In the genomic region with DNA sequence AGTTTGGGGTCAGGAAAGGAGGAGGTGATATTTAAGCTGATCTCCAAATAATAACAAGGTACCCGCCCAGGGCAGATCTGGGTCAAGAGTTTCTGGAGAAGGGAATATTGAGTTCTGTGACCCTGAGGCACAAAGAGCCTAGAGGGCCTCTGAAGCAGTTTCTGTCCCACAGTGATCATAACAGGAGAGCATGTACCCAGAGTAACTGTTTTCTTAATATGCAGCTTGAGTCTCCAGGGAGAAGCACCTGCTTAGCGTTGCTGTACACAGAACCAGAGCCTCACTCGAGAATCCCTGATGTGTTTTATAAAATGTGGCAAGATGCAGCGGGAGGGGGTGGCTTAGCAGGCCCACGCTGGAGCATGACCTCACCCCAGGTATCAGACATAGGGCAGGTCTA, we compare ENCODE assay signal across 25 mouse cellular contexts.
DNase-seq lines count a peak whose midpoint lies in the region; ATAC-seq and TF ChIP-seq lines count a peak whose summit lies in the region.
"Had no signal": no experiment of that assay in that cellular context is flagged by ENCODE, and none has a peak within 500 bp of the region (broad histone marks: within the 10 kb centered on the region; RNA-seq: fewer than 3 reads in every experiment).

No protein-coding gene starts in this region.

- WGBS in hindbrain, embryonic 13.5 days, result 55% methylated on average over 5 of the region's 5 CpGs
- WGBS in hindbrain, embryonic 10.5 days, result 62% methylated on average over 5 of the region's 5 CpGs
- 59% methylated on average over 5 of the region's 5 CpGs for WGBS in neural tube, embryonic 13.5 days
- 38% methylated on average over 5 of the region's 5 CpGs for WGBS in midbrain, embryonic 14.5 days
- 40% methylated on average over 5 of the region's 5 CpGs for WGBS in midbrain, postnatal 0 days

- H3K9ac ChIP-seq in hindbrain, embryonic 13.5 days, result no peak overlapping the region
- no peak overlapping the region for H3K9ac ChIP-seq in neural tube, embryonic 13.5 days
- no peak overlapping the region for H3K9ac ChIP-seq in midbrain, embryonic 14.5 days (replicated peaks; ENCODE audit: low read length)
- no peak overlapping the region for H3K9ac ChIP-seq in midbrain, postnatal 0 days (replicated peaks; ENCODE audit: low read length, poor library complexity, severe bottlenecking)
- H3K9ac ChIP-seq: forebrain, postnatal 0 days; hindbrain, embryonic 15.5 days had no signal

- H3K9me3 ChIP-seq in hindbrain, embryonic 13.5 days, result peaks cover 3% of the 10 kb centered on the region; the same call in 1 of the 2 replicates
- H3K9me3 ChIP-seq in hindbrain, embryonic 10.5 days, result 0 out of 2 replicates have a peak, but pooled peaks cover 4% of the 10 kb centered on the region
- H3K9me3 ChIP-seq in neural tube, embryonic 13.5 days, result no peaks in the 10 kb centered on the region
- H3K9me3 ChIP-seq in midbrain, embryonic 14.5 days (ENCODE audit: control insufficient read depth, low read length), result no peaks in the 10 kb centered on the region; the same call in 1 of the 2 replicates
- H3K9me3 ChIP-seq in midbrain, postnatal 0 days (ENCODE audit: low read length), result no peaks in the 10 kb centered on the region
- H3K9me3 ChIP-seq: forebrain, embryonic 10.5 days; hindbrain, embryonic 15.5 days had no signal

- H3K4me3 ChIP-seq in hindbrain, embryonic 13.5 days, result no peak overlapping the region
- no peak overlapping the region for H3K4me3 ChIP-seq in hindbrain, embryonic 10.5 days
- H3K4me3 ChIP-seq in neural tube, embryonic 13.5 days, result no peak overlapping the region
- no peak overlapping the region for H3K4me3 ChIP-seq in midbrain, embryonic 14.5 days (replicated peaks; ENCODE audit: low read depth, low read length)
- H3K4me3 ChIP-seq in midbrain, postnatal 0 days (ENCODE audit: low read depth, low read length), result no peak overlapping the region
- H3K4me3 ChIP-seq: forebrain, embryonic 10.5 days; gastrocnemius, adult 2 months; hindbrain, embryonic 15.5 days had no signal

- H3K36me3 ChIP-seq in hindbrain, embryonic 13.5 days, result peaks cover 2% of the 10 kb centered on the region; the same call in 1 of the 2 replicates
- H3K36me3 ChIP-seq in hindbrain, embryonic 10.5 days, result no peaks in the 10 kb centered on the region
- 0 out of 2 replicates have a peak, but pooled peaks cover 2% of the 10 kb centered on the region for H3K36me3 ChIP-seq in neural tube, embryonic 13.5 days
- H3K36me3 ChIP-seq in midbrain, embryonic 14.5 days (ENCODE audit: control insufficient read depth, insufficient read depth, low read length), result no peaks in the 10 kb centered on the region
- no peaks in the 10 kb centered on the region for H3K36me3 ChIP-seq in midbrain, postnatal 0 days (ENCODE audit: insufficient read depth, low read length)
- H3K36me3 ChIP-seq: forebrain, embryonic 10.5 days; G1E; hindbrain, embryonic 15.5 days had no signal

- peak overlapping the region; percentile 45 for H3K27ac ChIP-seq in hindbrain, embryonic 13.5 days
- H3K27ac ChIP-seq in hindbrain, embryonic 10.5 days, result no peak overlapping the region
- H3K27ac ChIP-seq in neural tube, embryonic 13.5 days (replicated peaks), result no peak overlapping the region
- peak overlapping the region; percentile 27; the same call in 1 of the 2 replicates for H3K27ac ChIP-seq in midbrain, embryonic 14.5 days (replicated peaks; ENCODE audit: low read depth, low read length)
- no peak overlapping the region for H3K27ac ChIP-seq in midbrain, postnatal 0 days (ENCODE audit: low read depth, low read length)
- H3K27ac ChIP-seq: forebrain, embryonic 10.5 days; gastrocnemius, adult 2 months; hindbrain, embryonic 15.5 days had no signal

- H3K4me2 ChIP-seq in hindbrain, embryonic 13.5 days, result no peak overlapping the region
- no peak overlapping the region for H3K4me2 ChIP-seq in neural tube, embryonic 13.5 days
- no peak overlapping the region for H3K4me2 ChIP-seq in midbrain, embryonic 14.5 days (ENCODE audit: low read length)
- H3K4me2 ChIP-seq in midbrain, postnatal 0 days (ENCODE audit: low read depth, low read length, poor library complexity, severe bottlenecking), result no peak overlapping the region
- H3K4me2 ChIP-seq: heart, embryonic 11.5 days; hindbrain, embryonic 15.5 days had no signal

- ATAC-seq in hindbrain, embryonic 13.5 days (ENCODE audit: low FRiP score), result no peak
- ATAC-seq in neural tube, embryonic 13.5 days (ENCODE audit: low read depth), result peak; percentile 32; the same call in 1 of the 2 replicates
- peak; percentile 34; the same call in 1 of the 2 replicates for ATAC-seq in midbrain, embryonic 14.5 days (ENCODE audit: low FRiP score, low TSS enrichment)
- ATAC-seq in midbrain, postnatal 0 days (ENCODE audit: low FRiP score), result peak; percentile 10; the same call in 1 of the 2 replicates
- ATAC-seq: forebrain, embryonic 14.5 days; forebrain, postnatal 0 days; Patski had no signal

- no peak for DNase-seq in hindbrain, embryonic 10.5 days (ENCODE audit: low spot score)
- no peak for DNase-seq in neural tube, embryonic 10.5 days (ENCODE audit: extremely low spot score, low spot score)
- peak; percentile 59 for DNase-seq in midbrain, embryonic 14.5 days
- no peak for DNase-seq in midbrain, postnatal 0 days (ENCODE audit: low spot score)
- DNase-seq in left cerebral cortex, adult 9 months (ENCODE audit: low spot score in 2 of 2), result no peak
- DNase-seq: adrenal gland, postnatal 10 days; adrenal gland, postnatal 36 days; B cell, adult 2 months; cerebellum, adult 11-12 months; cerebellum, adult 8-10 months; cerebellum, postnatal 10 days; cerebellum, postnatal 36 days; forebrain, postnatal 0 days; gastrocnemius, adult 2 months; gastrocnemius, postnatal 14 days; heart, adult 11 months had no signal

- TF ChIP-seq CTCF in midbrain, postnatal 0 days (IDR thresholded peaks at IDR 0.05), result no peak

- H3K4me1 ChIP-seq in hindbrain, embryonic 13.5 days (replicated peaks), result peaks cover 11% of the 10 kb centered on the region
- no peaks in the 10 kb centered on the region for H3K4me1 ChIP-seq in hindbrain, embryonic 10.5 days (replicated peaks)
- H3K4me1 ChIP-seq in neural tube, embryonic 13.5 days (replicated peaks), result peaks cover 8% of the 10 kb centered on the region; the same call in 1 of the 2 replicates
- H3K4me1 ChIP-seq in midbrain, embryonic 14.5 days (ENCODE audit: control insufficient read depth, insufficient read depth, low read length), result no peaks in the 10 kb centered on the region
- 0 out of 2 replicates have a peak, but pooled peaks cover 2% of the 10 kb centered on the region for H3K4me1 ChIP-seq in midbrain, postnatal 0 days (ENCODE audit: insufficient read depth, low read length)

- no peaks in the 10 kb centered on the region for H3K27me3 ChIP-seq in hindbrain, embryonic 13.5 days
- H3K27me3 ChIP-seq in hindbrain, embryonic 10.5 days (ENCODE audit: insufficient read depth, poor library complexity, severe bottlenecking), result no peaks in the 10 kb centered on the region
- H3K27me3 ChIP-seq in neural tube, embryonic 13.5 days, result no peaks in the 10 kb centered on the region
- H3K27me3 ChIP-seq in midbrain, embryonic 14.5 days (ENCODE audit: control insufficient read depth, insufficient read depth, low read length), result no peaks in the 10 kb centered on the region
- H3K27me3 ChIP-seq in midbrain, postnatal 0 days (ENCODE audit: insufficient read depth, low read length), result no peaks in the 10 kb centered on the region
- H3K27me3 ChIP-seq: CH12.LX; hindbrain, embryonic 15.5 days; Patski had no signal

Comparison
In these comparisons a context has a peak if more than half of its experiments do, and no peak if none do; other contexts are left out.
1. H3K27ac ChIP-seq: peak in hindbrain, embryonic 13.5 days (single experiment) and midbrain, embryonic 14.5 days (single experiment); none in hindbrain, embryonic 10.5 days (single experiment), neural tube, embryonic 13.5 days (single experiment) and midbrain, postnatal 0 days (single experiment).